Mouse (Mus musculus): ENCODE data around the gene 1700009N14Rik. TPM values are rescaled to one million over a fixed set of nuclear protein-coding genes. Genes with fewer than 3 reads are reported as not detected.

Gene 1700009N14Rik
- not detected for total RNA-seq (2021)
- long read RNA-seq, experiment 1 = 0 reads
- long read RNA-seq, experiment 2 = 0 reads

GRCm38 (mm10) chr4:39450069-39450468, at the start of gene 1700009N14Rik:
1700009N14Rik (plus strand) TSS chr4:39450295.
- no peak for DNase-seq

GRCm38 (mm10) chr4:39437870-39438367, 12.2 kb upstream of the 1700009N14Rik start:
- no peak for DNase-seq

GRCm38 (mm10) chr4:39474291-39474690, 24.2 kb downstream of the 1700009N14Rik start:
- no peak for DNase-seq

GRCm38 (mm10) chr4:39486393-39486792, 36.3 kb downstream of the 1700009N14Rik start:
- no peak for DNase-seq

- no peak for DNase-seq
These were observed 43.5 kb downstream of the 1700009N14Rik start for GRCm38 (mm10) chr4:39493596-39493995.

GRCm38 (mm10) chr4:39495875-39496274, 45.8 kb downstream of the 1700009N14Rik start:
- no peak for DNase-seq

All from gastrocnemius, postnatal 25 days (tissue).